Mouse (Mus musculus) T-helper 2 cell (primary cell): ENCODE measurements around the gene Olfr123.

Experiments
- in situ Hi-C: fragments of 300-600 bp; cut with MboI, MseI; formaldehyde crosslinking; loops from one replicate; pipeline ENCODE4 v1.15.1; 2025; ENCODE audit warnings: high pct_unique_total_duplicates

Olfr123 gene

GRCm38 (mm10) chr17:37793229-37793628 lies at the start of gene Olfr123:
Olfr123 (plus strand) TSS chr17:37793529.
- in situ Hi-C loops, result no loop called here

GRCm38 (mm10) chr17:37768307-37768706 lies 25.0 kb upstream of the Olfr123 start, which contains the start of gene Olfr122:
Olfr122 (plus strand) TSS chr17:37768607.
- in situ Hi-C loops, result no loop called here

- in situ Hi-C loops, result no loop called here
Measured at GRCm38 (mm10) chr17:37799588-37799987, 6.3 kb downstream of the Olfr123 start, which contains the start of gene Olfr124. Olfr124 (plus strand) TSS chr17:37799888.

GRCm38 (mm10) chr17:37832649-37833048 lies 39.3 kb downstream of the Olfr123 start, which contains the start of gene Olfr125:
Olfr125 (plus strand) TSS chr17:37832949.
- in situ Hi-C loops, result no loop called here

GRCm38 (mm10) chr17:37847183-37847582 lies 53.9 kb downstream of the Olfr123 start, which contains the start of gene Olfr126:
Olfr126 (plus strand) TSS chr17:37847483.
- in situ Hi-C loops, result no loop called here
